Mouse (Mus musculus): ENCODE results near the gene Prkx. TPM values are rescaled to one million over a fixed set of nuclear protein-coding genes. Genes with fewer than 3 reads are reported as not detected.

Prkx gene
- polyA plus RNA-seq (2016; fragmentation: Nextera tagmentation; extraction: Ambion mirVana) = 3.7 and 4.0 TPM in 2 replicates

DNA sequence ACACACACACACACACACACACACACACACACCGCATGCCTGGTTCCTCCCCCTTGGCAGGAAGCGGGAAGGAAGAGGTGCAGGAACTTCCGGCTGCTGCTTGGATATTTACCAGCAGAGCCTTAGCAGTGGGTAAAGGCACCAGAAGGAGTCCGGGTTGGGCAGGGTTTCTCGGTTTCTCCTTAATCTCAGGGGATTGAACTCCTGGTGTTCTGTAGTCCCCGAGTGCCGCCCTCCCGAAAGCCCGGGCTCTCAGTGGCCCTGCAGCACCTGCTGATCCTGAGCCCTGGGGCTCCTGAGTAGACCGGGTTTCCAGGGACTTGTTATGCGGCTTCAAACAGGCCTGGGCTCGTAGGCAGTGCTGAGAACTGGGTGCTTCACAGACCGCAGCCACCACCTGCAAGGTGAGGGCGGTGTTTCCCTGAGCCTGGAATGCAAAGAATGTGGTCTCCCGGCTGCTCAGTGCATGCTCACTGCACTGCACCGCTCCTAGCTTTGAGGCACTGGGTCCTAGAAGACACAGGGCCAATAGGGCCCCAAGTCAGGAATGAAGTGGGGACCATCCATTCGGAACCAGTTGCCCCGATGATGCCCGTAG, at the start of gene Prkx:
Gene Prkx, minus strand, starts transcription at position 41 of the 598 bp plus-strand sequence.
- H3K4me2 ChIP-seq = peak within 1 kb of the TSS; percentile 73
- no peaks in the 10 kb centered on the region for H3K27me3 ChIP-seq (replicated peaks)
- peak within 1 kb of the TSS; percentile 64 for H3K4me3 ChIP-seq
- ATAC-seq = peak; percentile 77
- H3K27ac ChIP-seq = 0 out of 2 replicates have a peak within 1 kb of the TSS, but pooled peaks have one; percentile 45
- WGBS (ENCODE audit: insufficient replicate concordance) = 12% methylated on average over 16 of the region's 19 CpGs
- peaks cover 3% of the 10 kb centered on the region; the same call in 1 of the 2 replicates for H3K4me1 ChIP-seq
- H3K36me3 ChIP-seq = no peaks in the 10 kb centered on the region
- H3K9ac ChIP-seq = peak within 1 kb of the TSS; percentile 54
- no peaks in the 10 kb centered on the region for H3K9me3 ChIP-seq (replicated peaks)

- Histone ChIP-seq H3K4me3 (no peak overlapping the region), H3K36me3 (no peaks in the 10 kb centered on the region), H3K9ac (no peak overlapping the region), H3K4me2 (no peak overlapping the region), H3K27ac (no peak overlapping the region), H3K27me3 (replicated peaks) (no peaks in the 10 kb centered on the region), H3K4me1 (no peaks in the 10 kb centered on the region), H3K9me3 (replicated peaks) (no peaks in the 10 kb centered on the region)
- ATAC-seq = no peak
- 42% methylated on average over 6 of the region's 6 CpGs for WGBS (ENCODE audit: insufficient replicate concordance)
Measured at GRCm38 (mm10) chrX:77812031-77812430, 16.0 kb upstream of the Prkx start.

GRCm38 (mm10) chrX:77810608-77811206, 14.6 kb upstream of the Prkx start:
- H3K9ac ChIP-seq = no peak overlapping the region
- H3K27ac ChIP-seq = no peak overlapping the region
- peak overlapping the region; percentile 51 for H3K4me2 ChIP-seq
- no peaks in the 10 kb centered on the region for H3K9me3 ChIP-seq (replicated peaks)
- H3K27me3 ChIP-seq (replicated peaks) = no peaks in the 10 kb centered on the region
- no peaks in the 10 kb centered on the region for H3K36me3 ChIP-seq
- 15% methylated on average over 17 of the region's 17 CpGs for WGBS (ENCODE audit: insufficient replicate concordance)
- ATAC-seq = peak; percentile 63; the same call in 1 of the 2 replicates
- peak overlapping the region; percentile 37 for H3K4me3 ChIP-seq
- H3K4me1 ChIP-seq = no peaks in the 10 kb centered on the region

GRCm38 (mm10) chrX:77808602-77809001, 12.5 kb upstream of the Prkx start:
- 24% methylated on average over 2 of the region's 2 CpGs for WGBS (ENCODE audit: insufficient replicate concordance)
- Histone ChIP-seq H3K4me1 (no peaks in the 10 kb centered on the region), H3K36me3 (no peaks in the 10 kb centered on the region), H3K4me3 (no peak overlapping the region), H3K9me3 (replicated peaks) (no peaks in the 10 kb centered on the region), H3K9ac (no peak overlapping the region), H3K27ac (no peak overlapping the region), H3K4me2 (no peak overlapping the region), H3K27me3 (replicated peaks) (no peaks in the 10 kb centered on the region)
- no peak for ATAC-seq

DNA sequence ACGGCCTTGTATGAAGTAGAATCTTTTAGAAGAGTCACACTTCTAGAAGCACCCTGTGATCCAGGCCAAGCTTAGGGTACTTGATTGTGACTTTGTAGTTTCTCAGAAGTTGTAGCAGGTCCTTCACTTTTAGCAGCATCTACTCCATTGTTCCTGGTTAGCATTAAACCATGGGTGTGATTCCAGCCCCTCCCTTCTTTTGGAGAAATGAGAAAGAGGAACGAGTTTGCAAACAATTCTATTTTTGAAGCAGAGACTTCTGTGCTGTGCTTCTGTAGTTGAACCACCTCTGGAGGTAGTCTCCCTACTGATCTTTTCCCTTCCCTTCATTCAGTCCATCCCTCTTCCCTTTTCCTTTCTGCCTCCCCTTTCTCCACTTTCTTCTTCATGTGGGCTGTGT, 6.2 kb upstream of the Prkx start:
- WGBS (ENCODE audit: insufficient replicate concordance) = 40% methylated on average over 2 of the region's 2 CpGs
- Histone ChIP-seq H3K9me3 (replicated peaks) (no peaks in the 10 kb centered on the region), H3K36me3 (no peaks in the 10 kb centered on the region), H3K4me3 (no peak overlapping the region), H3K27ac (no peak overlapping the region), H3K9ac (no peak overlapping the region), H3K4me2 (no peak overlapping the region), H3K27me3 (replicated peaks) (no peaks in the 10 kb centered on the region), H3K4me1 (no peaks in the 10 kb centered on the region)
- no peak for ATAC-seq

DNA sequence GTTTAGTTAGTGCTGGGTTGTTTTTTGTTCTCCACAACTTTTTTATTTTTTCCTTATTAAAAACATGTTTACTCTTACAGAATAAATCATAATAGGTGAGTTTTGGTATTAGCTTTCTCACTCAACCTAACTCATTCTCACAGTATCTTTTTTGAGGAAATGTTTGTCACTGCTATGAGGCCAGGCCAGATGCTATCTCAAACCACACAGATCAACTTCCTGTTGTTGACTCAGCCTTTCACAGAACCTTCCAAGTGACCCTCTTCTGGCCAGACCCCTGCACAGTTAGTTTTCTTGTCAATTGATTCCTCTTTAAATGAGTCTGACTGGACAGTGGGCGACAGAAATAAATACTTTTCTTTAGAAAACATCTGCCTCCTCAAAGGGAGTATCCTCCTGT, 5.5 kb upstream of the Prkx start:
- no peak overlapping the region for H3K4me3 ChIP-seq
- H3K9ac ChIP-seq = no peak overlapping the region
- H3K27ac ChIP-seq = no peak overlapping the region
- ATAC-seq = no peak
- H3K4me2 ChIP-seq = no peak overlapping the region
- no peaks in the 10 kb centered on the region for H3K4me1 ChIP-seq
- H3K27me3 ChIP-seq (replicated peaks) = no peaks in the 10 kb centered on the region
- WGBS (ENCODE audit: insufficient replicate concordance) = 19% methylated on average over 1 of the region's 1 CpGs
- no peaks in the 10 kb centered on the region for H3K36me3 ChIP-seq
- no peaks in the 10 kb centered on the region for H3K9me3 ChIP-seq (replicated peaks)

- Histone ChIP-seq H3K36me3 (no peaks in the 10 kb centered on the region), H3K27me3 (replicated peaks) (no peaks in the 10 kb centered on the region), H3K4me3 (no peak overlapping the region), H3K27ac (no peak overlapping the region), H3K4me2 (no peak overlapping the region), H3K9me3 (replicated peaks) (no peaks in the 10 kb centered on the region), H3K4me1 (peaks cover 3% of the 10 kb centered on the region; the same call in 1 of the 2 replicates), H3K9ac (no peak overlapping the region)
- no peak for ATAC-seq
- 55% methylated on average over 3 of the region's 3 CpGs for WGBS (ENCODE audit: insufficient replicate concordance)
Measured at GRCm38 (mm10) chrX:77799554-77799953, 3.5 kb upstream of the Prkx start.

DNA sequence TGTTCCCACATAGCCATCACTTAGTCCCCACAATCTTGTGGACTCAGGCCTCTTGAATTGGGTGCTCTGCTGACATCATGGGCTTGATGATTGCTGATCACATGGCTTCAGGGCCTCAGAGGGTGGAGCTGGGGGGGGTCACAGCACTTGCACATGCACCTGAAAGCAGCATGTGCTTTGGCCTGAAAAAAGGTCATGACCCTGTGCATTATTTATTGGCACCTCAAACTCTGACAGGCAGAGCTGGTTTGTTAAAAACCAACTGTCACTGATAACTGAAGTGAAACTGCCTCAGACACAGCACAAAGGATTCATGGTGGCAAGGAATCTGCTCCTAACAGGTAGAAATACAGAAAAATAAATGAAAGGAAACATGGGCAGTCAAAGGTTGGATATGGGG, 1.7 kb upstream of the Prkx start:
- Histone ChIP-seq H3K4me3 (no peak overlapping the region), H3K9me3 (replicated peaks) (no peaks in the 10 kb centered on the region), H3K36me3 (no peaks in the 10 kb centered on the region), H3K9ac (no peak overlapping the region), H3K27ac (no peak overlapping the region), H3K4me2 (no peak overlapping the region), H3K4me1 (peaks cover 3% of the 10 kb centered on the region; the same call in 1 of the 2 replicates), H3K27me3 (replicated peaks) (no peaks in the 10 kb centered on the region)
- ATAC-seq = no peak

- H3K36me3 ChIP-seq = no peaks in the 10 kb centered on the region
Measured at GRCm38 (mm10) chrX:77796916-77797315, 838 bp upstream of the Prkx start.

DNA sequence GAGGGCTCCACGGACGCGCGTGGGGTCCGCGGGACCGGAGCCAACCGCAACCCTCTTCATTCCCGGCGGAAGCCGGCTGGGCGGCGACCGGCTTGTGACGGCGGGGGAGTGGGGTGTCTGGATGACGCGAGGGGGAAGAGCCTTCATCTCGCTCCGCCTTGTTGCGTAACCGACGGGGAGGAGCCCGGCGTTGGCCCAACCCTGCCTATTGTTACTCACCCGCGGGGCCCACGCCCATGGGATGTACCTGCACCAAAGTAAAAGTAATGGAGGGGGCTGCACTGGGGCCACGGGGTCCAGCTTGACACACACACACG, 262 bp downstream of the Prkx start:
- H3K27ac ChIP-seq = 0 out of 2 replicates have a peak overlapping the region, but pooled peaks have one; percentile 45
- no peaks in the 10 kb centered on the region for H3K36me3 ChIP-seq
- WGBS (ENCODE audit: insufficient replicate concordance) = 7% methylated on average over 23 of the region's 30 CpGs
- peak overlapping the region; percentile 73 for H3K4me2 ChIP-seq
- H3K4me3 ChIP-seq = peak overlapping the region; percentile 64
- ATAC-seq = peak; percentile 94
- peak overlapping the region; percentile 54; the same call in 1 of the 2 replicates for H3K9ac ChIP-seq
- H3K4me1 ChIP-seq = peaks cover 3% of the 10 kb centered on the region; the same call in 1 of the 2 replicates
- no peaks in the 10 kb centered on the region for H3K27me3 ChIP-seq (replicated peaks)
- H3K9me3 ChIP-seq (replicated peaks) = no peaks in the 10 kb centered on the region

More at GRCm38 (mm10) chrX:77796916-77797315, 838 bp upstream of the Prkx start:
- H3K4me1 ChIP-seq = peaks cover 3% of the 10 kb centered on the region; the same call in 1 of the 2 replicates
- no peak overlapping the region for H3K4me3 ChIP-seq
- H3K4me2 ChIP-seq = peak overlapping the region; percentile 73
- H3K9ac ChIP-seq = no peak overlapping the region
- 54% methylated on average over 1 of the region's 1 CpGs for WGBS (ENCODE audit: insufficient replicate concordance)
- H3K9me3 ChIP-seq (replicated peaks) = no peaks in the 10 kb centered on the region
- H3K27me3 ChIP-seq (replicated peaks) = no peaks in the 10 kb centered on the region
- H3K27ac ChIP-seq = no peak overlapping the region
- no peak for ATAC-seq

DNA sequence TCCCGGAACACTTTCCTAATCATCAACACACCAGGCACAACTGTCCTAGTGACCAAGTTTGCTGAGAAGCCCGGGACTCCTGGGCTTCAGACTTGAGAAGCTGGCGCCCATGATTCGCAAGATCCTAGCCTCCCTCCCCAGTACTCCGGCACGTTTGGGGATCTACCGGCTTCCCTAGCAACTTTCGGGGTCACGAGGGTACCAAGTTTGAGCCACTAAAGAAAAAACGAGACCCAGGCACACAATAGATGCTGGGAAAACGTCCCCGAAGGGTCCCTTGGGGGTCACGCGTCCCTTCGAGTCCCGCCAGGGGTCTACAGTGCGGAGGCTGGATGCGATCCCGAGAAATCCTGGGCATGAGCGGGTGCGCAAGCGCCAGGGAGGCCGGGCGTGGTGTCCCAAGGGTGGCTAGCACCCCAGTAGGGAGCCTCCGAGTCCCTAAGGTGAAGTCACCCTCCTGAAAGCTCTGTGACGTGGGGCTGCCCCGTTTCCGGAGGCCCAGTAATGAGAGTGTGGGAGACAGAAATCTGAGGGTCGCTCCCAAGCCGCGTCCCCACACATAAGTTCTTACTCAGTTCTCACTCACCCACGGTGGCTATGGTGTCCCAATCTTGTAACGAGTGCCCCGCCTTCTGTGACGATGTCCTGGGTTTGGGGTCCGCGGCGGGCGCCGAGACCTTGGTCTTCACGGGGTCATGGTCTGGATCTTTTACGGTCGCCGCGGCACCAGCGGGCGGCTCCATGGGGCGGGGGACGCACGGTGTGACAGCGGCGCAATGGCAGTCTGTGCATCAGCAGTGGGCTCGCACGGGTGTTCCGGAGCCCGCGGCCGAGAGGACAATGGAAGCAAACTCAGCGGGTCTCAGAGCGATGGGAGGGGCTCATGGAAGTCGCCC, 868 bp downstream of the Prkx start:
- Histone ChIP-seq H3K4me2 (peak overlapping the region; percentile 73), H3K9ac (peak overlapping the region; percentile 54), H3K9me3 (replicated peaks) (no peaks in the 10 kb centered on the region), H3K4me3 (peak overlapping the region; percentile 64), H3K4me1 (peaks cover 3% of the 10 kb centered on the region; the same call in 1 of the 2 replicates), H3K27me3 (replicated peaks) (no peaks in the 10 kb centered on the region), H3K36me3 (no peaks in the 10 kb centered on the region), H3K27ac (no peak overlapping the region)
- 11% methylated on average over 61 of the region's 61 CpGs for WGBS (ENCODE audit: insufficient replicate concordance)
- ATAC-seq = peak; percentile 67

GRCm38 (mm10) chrX:77788675-77789074, 7.4 kb downstream of the Prkx start:
- Histone ChIP-seq H3K27me3 (replicated peaks) (no peaks in the 10 kb centered on the region), H3K27ac (no peak overlapping the region), H3K9ac (no peak overlapping the region), H3K36me3 (no peaks in the 10 kb centered on the region), H3K4me3 (no peak overlapping the region), H3K9me3 (replicated peaks) (no peaks in the 10 kb centered on the region), H3K4me1 (no peaks in the 10 kb centered on the region), H3K4me2 (no peak overlapping the region)
- ATAC-seq = no peak
- 78% methylated on average over 3 of the region's 3 CpGs for WGBS (ENCODE audit: insufficient replicate concordance)
